Mouse (Mus musculus) left cerebral cortex, adult 2 months (tissue): ENCODE data around the gene Rpl9. TPM values are rescaled to one million over a fixed set of nuclear protein-coding genes. Genes with fewer than 3 reads are reported as not detected.
A peak's percentile ranks its signal among the peaks of the same experiment; 100 is the strongest.

Experiments used
- DNase-seq, 2 experiments: peaks; one replicate each; pipeline ENCODE4 v3.0.0; 2021 to 2022; ENCODE audit warnings: low spot score in 2 of 2, mixed read lengths in 1 of 2; ENCODE audit errors: extremely low spot score in 1 of 2
- H3K27ac ChIP-seq: fragments of 200-600 bp; 2 replicates; pipeline ENCODE4 v1.8.1; 2022
- H3K4me3 ChIP-seq: fragments of 200-600 bp; 2 replicates; pipeline ENCODE4 v1.8.1; 2022
- CTCF ChIP-seq: fragments of 200-600 bp; IDR thresholded peaks from 2 replicates; pipeline ENCODE4 v1.8.1; 2022; ENCODE audit warnings: antibody characterized with exemption, mild to moderate bottlenecking, moderate library complexity
- intact Hi-C: fragments of 180-260 bp; cut with DNase I; formaldehyde crosslinking; loops from one replicate; pipeline ENCODE4 v1.15.1; 2025
- long read RNA-seq, 2 experiments: library from polyadenylated mRNA; stranded (forward); transcript quantifications; one replicate each; pipeline ENCODE4 v2.0.0; 2021; ENCODE audit warnings: borderline mapping rate in 2 of 2
- total RNA-seq, 2 experiments: library from RNA; stranded (reverse); gene quantifications; 2 replicates each; pipeline ENCODE4 v1.2.3; 2021

The Rpl9 gene
- 100 to 1,000 TPM; 699 to 738 TPM for total RNA-seq
- long read RNA-seq, experiment 1, transcript Rpl9-201 (8 exons, 738 nt), result major isoform, 102 of 112 reads
- long read RNA-seq, experiment 1, partial matches to known transcripts, result 7 of 112 reads
- long read RNA-seq, experiment 1, other reads (novel, unspliced or antisense), result 0 of 112 reads
- long read RNA-seq, experiment 2, transcript Rpl9-201 (8 exons, 738 nt), result major isoform, 75 of 82 reads
- long read RNA-seq, experiment 2, partial matches to known transcripts, result 6 of 82 reads
- long read RNA-seq, experiment 2, other reads (novel, unspliced or antisense), result 0 of 82 reads

- intact Hi-C loops, result loop anchor here (1.0 kb wide), 1 partner anchor 56 kb away; the partner anchor contains the start of gene Rfc1
- no peak for TF ChIP-seq CTCF
- Histone ChIP-seq H3K27ac (peak within 1 kb of the TSS; percentile 98), H3K4me3 (peak within 1 kb of the TSS; percentile 76)
- peak; percentile 99 for DNase-seq
Measured at GRCm38 (mm10) chr5:65390648-65391644, at the start of gene Rpl9, which contains the start of gene Lias. TSS of gene Rpl9 (minus strand) at chr5:65391444. TSS of gene Lias (plus strand) at chr5:65391497.

GRCm38 (mm10) chr5:65438041-65438440 lies 46.8 kb upstream of the Rpl9 start:
- intact Hi-C loops, result loop anchor here (5.0 to 10.0 kb wide), 2 partner anchors 99 to 257 kb away; partner anchors contain the start of genes Pds5a, Smim14 and Ube2k
- no peak for TF ChIP-seq CTCF
- no peak overlapping the region for H3K4me3 ChIP-seq
- H3K27ac ChIP-seq, result no peak overlapping the region
- no peak for DNase-seq

GRCm38 (mm10) chr5:65435806-65436561 lies 44.7 kb upstream of the Rpl9 start, which contains the start of gene Ugdh:
TSS of gene Ugdh (minus strand) at chr5:65435949.
- DNase-seq, result peak; percentile 94 to 96
- intact Hi-C loops, result loop anchor here (1.0 to 10.0 kb wide), 3 partner anchors 56 to 259 kb away; partner anchors contain the start of genes Gm43552, Pds5a, Smim14 and Ube2k
- peak within 1 kb of the TSS; percentile 91 for H3K4me3 ChIP-seq
- TF ChIP-seq CTCF, result no peak
- peak within 1 kb of the TSS; percentile 90 for H3K27ac ChIP-seq

- H3K27ac ChIP-seq, result peak overlapping the region; percentile 90
- H3K4me3 ChIP-seq, result peak overlapping the region; percentile 91
- DNase-seq, result peak in 1 of 2 experiments; percentile 23
- no peak for TF ChIP-seq CTCF
- intact Hi-C loops, result loop anchor here (1.0 to 10.0 kb wide), 3 partner anchors 57 to 259 kb away; partner anchors contain the start of genes Gm43552, Pds5a, Smim14 and Ube2k
Measured at GRCm38 (mm10) chr5:65435363-65435805, 44.1 kb upstream of the Rpl9 start.

GRCm38 (mm10) chr5:65434471-65435362 lies 43.5 kb upstream of the Rpl9 start:
- intact Hi-C loops, result loop anchor here (1.0 to 10.0 kb wide), 3 partner anchors 58 to 260 kb away; partner anchors contain the start of genes Gm43552, Pds5a, Smim14 and Ube2k
- peak overlapping the region; percentile 91 for H3K4me3 ChIP-seq
- TF ChIP-seq CTCF, result peak; percentile 9; the same call in 1 of the 2 replicates
- peak overlapping the region; percentile 90 for H3K27ac ChIP-seq
- no peak for DNase-seq

GRCm38 (mm10) chr5:65429441-65429840 lies 38.2 kb upstream of the Rpl9 start:
- no peak for TF ChIP-seq CTCF
- intact Hi-C loops, result no loop called here
- Histone ChIP-seq H3K27ac (no peak overlapping the region), H3K4me3 (no peak overlapping the region)
- DNase-seq, result no peak

- intact Hi-C loops, result no loop called here
- TF ChIP-seq CTCF, result no peak
- no peak overlapping the region for H3K4me3 ChIP-seq
- no peak overlapping the region for H3K27ac ChIP-seq
- DNase-seq, result no peak
Measured at GRCm38 (mm10) chr5:65428321-65428720, 37.1 kb upstream of the Rpl9 start.

- DNase-seq, result no peak
- Histone ChIP-seq H3K4me3 (no peak overlapping the region), H3K27ac (no peak overlapping the region)
- TF ChIP-seq CTCF, result no peak
- intact Hi-C loops, result no loop called here
Measured at GRCm38 (mm10) chr5:65425251-65425650, 34.0 kb upstream of the Rpl9 start.

GRCm38 (mm10) chr5:65424215-65424614 lies 33.0 kb upstream of the Rpl9 start:
- no peak for TF ChIP-seq CTCF
- H3K4me3 ChIP-seq, result no peak overlapping the region
- H3K27ac ChIP-seq, result no peak overlapping the region
- intact Hi-C loops, result no loop called here
- no peak for DNase-seq

GRCm38 (mm10) chr5:65422803-65423202 lies 31.6 kb upstream of the Rpl9 start:
- Histone ChIP-seq H3K4me3 (no peak overlapping the region), H3K27ac (no peak overlapping the region)
- DNase-seq, result no peak
- no peak for TF ChIP-seq CTCF
- intact Hi-C loops, result no loop called here
